Mouse (Mus musculus) small intestine, adult 2 months (tissue): ENCODE results near the gene Cfap43.

Source experiments
- CTCF ChIP-seq: fragments of 200-500 bp; IDR thresholded peaks from 2 replicates; pipeline ENCODE4 v1.5.1; 2012; ENCODE audit warnings: low read depth, mild to moderate bottlenecking, control low read depth, inconsistent platforms, low read length, moderate library complexity, mixed read lengths; ENCODE audit not compliant: insufficient replicate concordance, insufficient read length; ENCODE audit errors: extremely low read depth
- POLR2A ChIP-seq: fragments of 200-500 bp; IDR thresholded peaks from 2 replicates; pipeline ENCODE4 v1.6.1; 2012; ENCODE audit warnings: low read depth, mild to moderate bottlenecking, control low read depth, inconsistent platforms, low read length, moderate library complexity

- TF ChIP-seq CTCF (no peak), POLR2A (no peak)
Observed at GRCm38 (mm10) chr19:47867628-47868175, 51.4 kb downstream of the Cfap43 start.
